Comparison of ENCODE assay signal across 17 mouse cellular contexts in genomic region chr9:107511436-107511835, GRCm38 (mm10). TPM values are rescaled to one million over a fixed set of nuclear protein-coding genes. Genes with fewer than 3 reads are reported as not detected.
DNase-seq lines count a peak whose midpoint lies in the region; ATAC-seq and TF ChIP-seq lines count a peak whose summit lies in the region.
"Had no signal": no experiment of that assay in that cellular context is flagged by ENCODE, and none has a peak within 500 bp of the region (broad histone marks: within the 10 kb centered on the region; RNA-seq: fewer than 3 reads in every experiment).

No protein-coding gene starts in this region.

- no peaks in the 10 kb centered on the region for H3K9me3 ChIP-seq in kidney, embryonic 15.5 days (replicated peaks)
- H3K9me3 ChIP-seq in embryonic facial prominence, embryonic 13.5 days, result no peaks in the 10 kb centered on the region
- no peaks in the 10 kb centered on the region for H3K9me3 ChIP-seq in hindbrain, embryonic 15.5 days
- no peaks in the 10 kb centered on the region for H3K9me3 ChIP-seq in neural tube, embryonic 14.5 days (ENCODE audit: control insufficient read depth, low read length)
- H3K9me3 ChIP-seq: limb, embryonic 12.5 days had no signal

- no peaks in the 10 kb centered on the region for H3K36me3 ChIP-seq in kidney, embryonic 15.5 days
- H3K36me3 ChIP-seq in kidney, adult 2 months (ENCODE audit: control insufficient read depth, insufficient read depth, low read length), result no peaks in the 10 kb centered on the region
- H3K36me3 ChIP-seq in embryonic facial prominence, embryonic 13.5 days, result no peaks in the 10 kb centered on the region
- H3K36me3 ChIP-seq in hindbrain, embryonic 15.5 days, result no peaks in the 10 kb centered on the region
- H3K36me3 ChIP-seq in neural tube, embryonic 14.5 days (ENCODE audit: control insufficient read depth, insufficient read depth, low read length), result 0 out of 2 replicates have a peak, but pooled peaks cover 3% of the 10 kb centered on the region
- H3K36me3 ChIP-seq: limb, embryonic 12.5 days had no signal

- 42% methylated on average over 8 of the region's 8 CpGs for WGBS in kidney, embryonic 15.5 days
- WGBS in kidney, adult 2 months, result 49% methylated on average over 8 of the region's 8 CpGs
- 47% methylated on average over 8 of the region's 8 CpGs for WGBS in embryonic facial prominence, embryonic 13.5 days
- WGBS in hindbrain, embryonic 15.5 days, result 32% methylated on average over 8 of the region's 8 CpGs
- 31% methylated on average over 8 of the region's 8 CpGs for WGBS in neural tube, embryonic 14.5 days

- no peak overlapping the region for H3K4me2 ChIP-seq in kidney, embryonic 15.5 days
- H3K4me2 ChIP-seq in embryonic facial prominence, embryonic 13.5 days, result 0 out of 2 replicates have a peak overlapping the region, but pooled peaks have one; percentile 9
- no peak overlapping the region for H3K4me2 ChIP-seq in hindbrain, embryonic 15.5 days
- H3K4me2 ChIP-seq in neural tube, embryonic 14.5 days (ENCODE audit: low read depth, low read length), result no peak overlapping the region
- H3K4me2 ChIP-seq: limb, embryonic 12.5 days had no signal

- peak; percentile 46; the same call in 1 of the 2 replicates for ATAC-seq in kidney, embryonic 15.5 days (replicated peaks; ENCODE audit: low FRiP score)
- peak; percentile 15; the same call in 1 of the 2 replicates for ATAC-seq in embryonic facial prominence, embryonic 13.5 days (ENCODE audit: insufficient number of reproducible peaks, insufficient read depth, low FRiP score, low TSS enrichment, low read depth)
- ATAC-seq in hindbrain, embryonic 15.5 days (ENCODE audit: low FRiP score, low read depth), result no peak
- no peak for ATAC-seq in neural tube, embryonic 14.5 days (ENCODE audit: low read depth)
- ATAC-seq: liver, postnatal 0 days had no signal

- TF ChIP-seq POLR2A in kidney, adult 2 months (IDR thresholded peaks at IDR 0.05; ENCODE audit: low read depth, low read length), result no peak

- peaks cover 6% of the 10 kb centered on the region; the same call in 1 of the 2 replicates for H3K27me3 ChIP-seq in kidney, embryonic 15.5 days
- no peaks in the 10 kb centered on the region for H3K27me3 ChIP-seq in kidney, adult 2 months (replicated peaks; ENCODE audit: control insufficient read depth, insufficient read depth, low read length)
- H3K27me3 ChIP-seq in embryonic facial prominence, embryonic 13.5 days, result peaks cover 27% of the 10 kb centered on the region
- no peaks in the 10 kb centered on the region for H3K27me3 ChIP-seq in hindbrain, embryonic 15.5 days
- H3K27me3 ChIP-seq in neural tube, embryonic 14.5 days (ENCODE audit: control insufficient read depth, insufficient read depth, low read length), result no peaks in the 10 kb centered on the region

- DNase-seq in kidney, adult 2 months, result no peak
- DNase-seq in lung, postnatal 10 days, result no peak
- no peak for DNase-seq in gastrocnemius, adult 18-20 months (ENCODE audit: low spot score)
- DNase-seq: adrenal gland, postnatal 25 days; heart, adult 2 months; heart, postnatal 4 days; kidney, postnatal 14 days; layer of hippocampus, postnatal 36 days; liver, postnatal 0 days; right cerebral cortex, adult 18-20 months had no signal

- no peak overlapping the region for H3K4me3 ChIP-seq in kidney, embryonic 15.5 days (replicated peaks)
- no peak overlapping the region for H3K4me3 ChIP-seq in kidney, adult 2 months (ENCODE audit: insufficient read depth, low read depth, low read length)
- H3K4me3 ChIP-seq in embryonic facial prominence, embryonic 13.5 days, result no peak overlapping the region
- H3K4me3 ChIP-seq in hindbrain, embryonic 15.5 days, result no peak overlapping the region
- no peak overlapping the region for H3K4me3 ChIP-seq in neural tube, embryonic 14.5 days (ENCODE audit: low read depth, low read length)
- H3K4me3 ChIP-seq: heart, adult 2 months; limb, embryonic 12.5 days had no signal

- H3K9ac ChIP-seq in kidney, embryonic 15.5 days, result no peak overlapping the region
- H3K9ac ChIP-seq in embryonic facial prominence, embryonic 13.5 days, result 0 out of 2 replicates have a peak overlapping the region, but pooled peaks have one; percentile 40
- H3K9ac ChIP-seq in hindbrain, embryonic 15.5 days, result no peak overlapping the region
- no peak overlapping the region for H3K9ac ChIP-seq in neural tube, embryonic 14.5 days (replicated peaks; ENCODE audit: low read depth, low read length)
- H3K9ac ChIP-seq: limb, embryonic 12.5 days; liver, postnatal 0 days had no signal

- peak overlapping the region; percentile 56 for H3K27ac ChIP-seq in kidney, embryonic 15.5 days
- H3K27ac ChIP-seq in kidney, adult 2 months (ENCODE audit: insufficient read depth, low read depth, low read length), result no peak overlapping the region
- H3K27ac ChIP-seq in embryonic facial prominence, embryonic 13.5 days, result peak overlapping the region; percentile 80
- H3K27ac ChIP-seq in hindbrain, embryonic 15.5 days (replicated peaks), result peak overlapping the region; percentile 63
- H3K27ac ChIP-seq in neural tube, embryonic 14.5 days (ENCODE audit: low read depth, low read length), result peak overlapping the region; percentile 71
- H3K27ac ChIP-seq: heart, adult 2 months; limb, embryonic 12.5 days had no signal

- no peak for TF ChIP-seq CTCF in kidney, adult 2 months (conservative IDR thresholded peaks at IDR 0.05; ENCODE audit: insufficient read depth, insufficient read length, low read depth, low read length)

- H3K4me1 ChIP-seq in kidney, embryonic 15.5 days, result peaks cover 61% of the 10 kb centered on the region
- no peaks in the 10 kb centered on the region for H3K4me1 ChIP-seq in kidney, adult 2 months (ENCODE audit: control insufficient read depth, insufficient read depth, low read length)
- peaks cover 55% of the 10 kb centered on the region for H3K4me1 ChIP-seq in embryonic facial prominence, embryonic 13.5 days
- H3K4me1 ChIP-seq in hindbrain, embryonic 15.5 days (replicated peaks), result peaks cover 70% of the 10 kb centered on the region
- peaks cover 56% of the 10 kb centered on the region for H3K4me1 ChIP-seq in neural tube, embryonic 14.5 days (ENCODE audit: control insufficient read depth, insufficient read depth, low read length)

RNA-seq across cellular contexts. Expression of gene Tmem115, which starts 22.3 kb away (rescaled TPM):
- 45.0 and 49.4 TPM in 2 replicates for polyA plus RNA-seq in kidney, embryonic 15.5 days (2015; fragmentation: Nextera tagmentation; extraction: Ambion mirVana)
- 52.1 and 63.6 TPM in 2 replicates for polyA plus RNA-seq in kidney, adult 2 months (2012; rRNA removed)
- polyA plus RNA-seq in embryonic facial prominence, embryonic 13.5 days (2015; fragmentation: Nextera tagmentation; extraction: Ambion mirVana), result 46.2 and 46.9 TPM in 2 replicates
- polyA plus RNA-seq in hindbrain, embryonic 15.5 days (2015; fragmentation: Nextera tagmentation; extraction: Ambion mirVana), result 48.1 and 48.5 TPM in 2 replicates
- polyA plus RNA-seq in neural tube, embryonic 14.5 days (2014; fragmentation: Nextera tagmentation; extraction: Ambion mirVana), result 47.7 and 48.7 TPM in 2 replicates
- total RNA-seq in gastrocnemius, adult 18-20 months (2021), result 10 to 100 TPM; 16.3 to 17.1 TPM

RNA-seq across cellular contexts. Expression of gene Cyb561d2, which starts 30.6 kb away (rescaled TPM):
- 31.5 and 33.9 TPM in 2 replicates for polyA plus RNA-seq in kidney, embryonic 15.5 days (2015; fragmentation: Nextera tagmentation; extraction: Ambion mirVana)
- polyA plus RNA-seq in kidney, adult 2 months (2012; rRNA removed), result 62.6 and 77.4 TPM in 2 replicates
- 21.8 and 26.1 TPM in 2 replicates for polyA plus RNA-seq in embryonic facial prominence, embryonic 13.5 days (2015; fragmentation: Nextera tagmentation; extraction: Ambion mirVana)
- polyA plus RNA-seq in hindbrain, embryonic 15.5 days (2015; fragmentation: Nextera tagmentation; extraction: Ambion mirVana), result 45.3 and 47.3 TPM in 2 replicates
- polyA plus RNA-seq in neural tube, embryonic 14.5 days (2014; fragmentation: Nextera tagmentation; extraction: Ambion mirVana), result 42.2 and 46.7 TPM in 2 replicates
- total RNA-seq in gastrocnemius, adult 18-20 months (2021), result 1 to 10 TPM; 3.0 to 4.1 TPM

RNA-seq across cellular contexts. Expression of gene Nprl2, which starts 30.6 kb away (rescaled TPM):
- polyA plus RNA-seq in kidney, embryonic 15.5 days (2015; fragmentation: Nextera tagmentation; extraction: Ambion mirVana), result 44.4 and 46.8 TPM in 2 replicates
- polyA plus RNA-seq in kidney, adult 2 months (2012; rRNA removed), result 61.5 and 62.6 TPM in 2 replicates
- polyA plus RNA-seq in embryonic facial prominence, embryonic 13.5 days (2015; fragmentation: Nextera tagmentation; extraction: Ambion mirVana), result 44.3 and 47.2 TPM in 2 replicates
- polyA plus RNA-seq in hindbrain, embryonic 15.5 days (2015; fragmentation: Nextera tagmentation; extraction: Ambion mirVana), result 69.2 and 70.2 TPM in 2 replicates
- polyA plus RNA-seq in neural tube, embryonic 14.5 days (2014; fragmentation: Nextera tagmentation; extraction: Ambion mirVana), result 71.5 and 74.9 TPM in 2 replicates
- total RNA-seq in gastrocnemius, adult 18-20 months (2021), result 10 to 100 TPM; 10.7 to 13.7 TPM

RNA-seq across cellular contexts. Expression of gene Zmynd10, which starts 35.7 kb away (rescaled TPM):
- polyA plus RNA-seq in kidney, embryonic 15.5 days (2015; fragmentation: Nextera tagmentation; extraction: Ambion mirVana), result 1.2 and 2.9 TPM in 2 replicates
- 52.6 and 52.9 TPM in 2 replicates for polyA plus RNA-seq in kidney, adult 2 months (2012; rRNA removed)
- 2.1 and 2.2 TPM in 2 replicates for polyA plus RNA-seq in embryonic facial prominence, embryonic 13.5 days (2015; fragmentation: Nextera tagmentation; extraction: Ambion mirVana)
- polyA plus RNA-seq in hindbrain, embryonic 15.5 days (2015; fragmentation: Nextera tagmentation; extraction: Ambion mirVana), result 3.4 and 4.3 TPM in 2 replicates
- polyA plus RNA-seq in neural tube, embryonic 14.5 days (2014; fragmentation: Nextera tagmentation; extraction: Ambion mirVana), result 1.2 and 2.0 TPM in 2 replicates
- under 1 TPM; 0.40 to 0.68 TPM for total RNA-seq in gastrocnemius, adult 18-20 months (2021)
- total RNA-seq: common myeloid progenitor, adult 5-6 weeks; heart, adult 2 months; neutrophil, adult 5-6 weeks had no signal

RNA-seq across cellular contexts. Expression of gene Rassf1, which starts 39.9 kb away (rescaled TPM):
- 61.7 and 63.4 TPM in 2 replicates for polyA plus RNA-seq in kidney, embryonic 15.5 days (2015; fragmentation: Nextera tagmentation; extraction: Ambion mirVana)
- polyA plus RNA-seq in kidney, adult 2 months (2012; rRNA removed), result 23.0 and 24.0 TPM in 2 replicates
- polyA plus RNA-seq in embryonic facial prominence, embryonic 13.5 days (2015; fragmentation: Nextera tagmentation; extraction: Ambion mirVana), result 65.2 and 68.5 TPM in 2 replicates
- 43.6 and 43.9 TPM in 2 replicates for polyA plus RNA-seq in hindbrain, embryonic 15.5 days (2015; fragmentation: Nextera tagmentation; extraction: Ambion mirVana)
- 34.1 and 34.9 TPM in 2 replicates for polyA plus RNA-seq in neural tube, embryonic 14.5 days (2014; fragmentation: Nextera tagmentation; extraction: Ambion mirVana)
- total RNA-seq in gastrocnemius, adult 18-20 months (2021), result 10 to 100 TPM; 11.9 to 13.6 TPM

Comparison
In these comparisons a context has a peak if more than half of its experiments do, and no peak if none do; other contexts are left out.
1. ATAC-seq: peak in kidney, embryonic 15.5 days (single experiment) and embryonic facial prominence, embryonic 13.5 days (single experiment); none in hindbrain, embryonic 15.5 days (single experiment) and neural tube, embryonic 14.5 days (single experiment).